Mouse (Mus musculus): ENCODE measurements at regions not wholly inside any gene's neighbourhood (a gene's known extent, or its start where the extent isn't known, plus 50 kb on each side); places are given as distances from the start of the nearest gene placed in this dataset.

DNA sequence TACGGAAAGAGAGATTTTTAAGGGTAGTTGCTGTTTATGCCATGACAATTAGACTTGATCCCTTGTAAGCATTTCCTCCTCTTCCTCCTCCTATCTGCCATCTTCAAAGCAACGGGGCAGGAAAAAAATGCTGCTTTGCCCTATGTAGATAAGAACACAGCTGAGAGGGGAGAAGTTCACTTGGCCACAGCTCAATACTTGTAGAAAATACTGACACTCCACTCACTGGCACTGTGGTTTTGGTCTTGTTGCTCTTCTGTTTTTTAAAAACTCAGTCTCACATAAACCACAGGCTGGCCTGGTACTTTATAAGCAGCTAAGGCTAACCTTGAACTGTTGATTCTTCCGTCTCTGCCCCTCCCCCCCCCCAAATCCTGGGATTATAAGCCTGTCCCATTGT lies 172.9 kb upstream of the Id2 start:
- Histone ChIP-seq H3K4me3 (no peak overlapping the region), H3K27ac (no peak overlapping the region)
- no peak for DNase-seq (ENCODE audit: low spot score in 2 of 2)
- TF ChIP-seq CTCF (conservative IDR thresholded peaks at IDR 0.05) = no peak

DNA sequence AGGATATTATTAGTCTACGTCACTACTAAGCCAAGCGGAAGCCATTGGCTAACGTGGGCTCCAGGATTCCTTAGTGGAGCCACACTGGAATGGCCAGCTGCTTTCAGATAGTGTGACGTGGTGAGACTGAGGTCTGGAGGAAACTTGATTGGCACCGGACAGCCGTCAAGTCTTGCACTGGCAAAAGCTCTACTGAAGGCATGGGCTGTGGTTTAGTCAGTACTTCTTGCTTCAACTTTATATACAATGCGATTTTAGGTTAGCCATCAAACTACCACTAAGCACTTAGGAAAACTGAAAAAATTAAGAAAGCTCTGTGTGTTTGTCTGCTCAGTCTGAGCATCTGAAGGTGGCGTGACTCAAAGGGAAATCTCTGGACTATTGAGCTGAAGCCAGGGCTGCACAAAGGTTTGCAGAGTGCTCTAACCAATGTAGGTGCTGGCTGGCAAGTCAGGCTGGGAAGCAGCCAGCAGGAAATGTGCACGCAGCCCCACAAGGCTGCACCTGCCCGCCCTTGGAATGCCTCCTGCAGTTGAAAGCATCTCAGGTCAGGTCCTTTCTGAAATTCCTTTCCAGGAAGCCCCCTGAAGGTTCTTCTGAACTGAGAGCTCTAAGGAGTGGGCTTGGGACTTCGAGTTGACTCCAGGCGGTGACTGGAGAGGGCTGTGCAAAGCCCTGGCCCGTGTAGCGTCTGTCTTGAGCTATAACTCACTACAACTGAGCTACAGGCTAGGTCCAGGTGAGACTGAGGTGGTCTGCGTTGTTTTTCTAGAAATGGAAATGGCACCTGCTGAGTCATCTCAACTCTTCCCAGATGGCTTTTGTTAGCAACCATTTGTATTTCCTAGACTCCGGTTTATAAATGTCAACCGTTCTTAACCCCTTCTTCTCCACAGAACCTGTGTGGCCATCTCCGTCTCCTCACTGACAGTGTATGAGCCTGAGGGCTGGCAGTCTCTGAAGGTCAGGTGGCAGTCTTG lies 172.2 kb upstream of the Id2 start:
- no peak for DNase-seq (ENCODE audit: low spot score in 2 of 2)
- no peak for TF ChIP-seq CTCF (conservative IDR thresholded peaks at IDR 0.05)

DNA sequence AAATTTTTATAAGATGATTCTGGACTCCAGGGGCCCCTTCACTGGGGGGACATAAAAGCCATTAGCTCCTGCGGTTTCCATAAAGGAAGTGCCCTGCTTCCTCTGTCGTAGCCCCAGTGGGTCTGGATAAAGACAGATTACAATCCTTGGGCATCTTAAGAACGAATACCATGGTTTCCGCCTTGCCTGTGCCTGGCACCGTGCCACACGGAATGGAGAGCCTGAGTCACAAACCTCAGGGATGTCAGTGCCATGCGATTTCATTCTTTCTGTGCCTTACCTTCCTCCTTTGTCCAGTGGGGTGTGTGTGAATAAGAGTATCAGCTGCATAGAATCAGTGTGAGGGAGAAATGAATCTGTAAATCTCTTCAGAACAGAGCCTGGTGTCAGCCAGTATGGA lies 171.4 kb upstream of the Id2 start:
- no peak overlapping the region for H3K4me3 ChIP-seq
- H3K27ac ChIP-seq = no peak overlapping the region
- DNase-seq (ENCODE audit: low spot score in 2 of 2) = no peak
- no peak for TF ChIP-seq CTCF (conservative IDR thresholded peaks at IDR 0.05)

More for the DNA sequence above, 172.2 kb upstream of the Id2 start:
- Histone ChIP-seq H3K27ac (no peak overlapping the region), H3K4me3 (no peak overlapping the region)

DNA sequence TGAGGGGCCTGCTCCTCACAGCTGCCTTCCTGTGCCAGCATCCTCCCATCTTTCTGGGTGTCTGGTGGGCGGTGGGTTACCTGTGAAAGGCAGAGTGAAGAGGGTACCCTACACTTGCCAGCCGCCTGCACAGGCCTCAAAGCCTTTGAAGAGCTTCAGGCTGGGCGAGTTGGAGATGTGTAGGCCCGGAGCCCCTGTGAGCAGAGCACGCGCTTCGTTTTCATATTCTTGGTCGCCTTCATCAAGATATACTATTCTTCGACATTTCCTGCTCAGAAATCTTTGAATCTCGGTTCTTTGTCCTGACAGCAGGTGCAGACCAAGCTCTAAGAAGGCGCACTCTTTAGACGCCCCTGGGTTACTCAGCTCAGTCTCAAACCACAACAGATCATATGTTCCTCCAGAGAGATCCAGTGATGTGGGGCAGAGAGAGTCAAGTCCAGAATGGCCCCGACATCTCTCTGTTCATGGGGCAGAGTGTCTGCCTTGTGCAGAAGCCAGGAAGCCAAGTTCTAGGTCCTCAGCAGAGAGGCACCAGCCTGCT lies 170.7 kb upstream of the Id2 start:
- H3K27ac ChIP-seq = no peak overlapping the region
- no peak for TF ChIP-seq CTCF (conservative IDR thresholded peaks at IDR 0.05)
- H3K4me3 ChIP-seq = no peak overlapping the region
- DNase-seq (ENCODE audit: low spot score in 2 of 2) = no peak

DNA sequence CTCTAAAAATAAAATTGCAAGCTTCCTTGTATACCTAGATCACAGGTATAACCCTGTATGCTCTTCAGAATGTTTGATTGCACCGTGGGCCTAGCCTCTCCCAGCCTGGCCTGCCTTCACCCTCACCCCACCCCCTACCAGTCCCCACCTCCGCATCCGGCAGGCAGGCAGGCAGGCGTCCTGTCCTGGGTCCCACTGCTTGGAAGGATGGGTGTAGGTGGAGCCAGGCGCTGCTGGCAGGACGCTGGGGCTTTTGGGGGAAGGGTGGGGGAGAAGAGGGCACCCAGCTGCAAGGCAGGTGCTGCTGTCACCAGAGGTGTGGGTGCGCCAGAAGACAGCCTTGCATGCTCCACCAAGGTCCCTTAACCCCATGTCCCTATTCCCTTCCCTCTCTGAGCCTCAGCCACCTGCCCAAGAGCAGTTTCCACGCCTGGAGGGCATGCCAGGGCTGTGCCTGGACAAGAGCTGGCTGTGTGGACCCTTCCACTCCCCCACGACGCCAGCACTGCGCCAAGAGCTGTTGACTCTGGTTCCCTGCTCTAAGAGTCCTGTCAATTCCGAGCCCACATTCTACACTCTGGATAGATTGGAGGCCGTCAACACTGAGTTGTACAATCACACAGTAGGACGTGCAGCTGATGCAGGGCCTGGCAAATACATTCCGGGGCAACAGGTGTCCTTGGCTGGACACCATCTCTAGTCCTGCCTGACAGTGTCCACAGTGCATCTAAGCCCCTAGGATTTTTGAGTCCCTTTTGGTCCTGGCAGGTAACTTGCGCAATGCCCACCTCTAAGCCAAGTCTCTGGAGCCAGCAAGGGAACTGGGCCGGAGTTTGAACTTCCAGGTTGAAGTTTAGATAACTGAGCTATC lies 170.0 kb upstream of the Id2 start:
- TF ChIP-seq CTCF (conservative IDR thresholded peaks at IDR 0.05) = no peak
- Histone ChIP-seq H3K27ac (no peak overlapping the region), H3K4me3 (no peak overlapping the region)
- DNase-seq (ENCODE audit: low spot score in 2 of 2) = no peak

DNA sequence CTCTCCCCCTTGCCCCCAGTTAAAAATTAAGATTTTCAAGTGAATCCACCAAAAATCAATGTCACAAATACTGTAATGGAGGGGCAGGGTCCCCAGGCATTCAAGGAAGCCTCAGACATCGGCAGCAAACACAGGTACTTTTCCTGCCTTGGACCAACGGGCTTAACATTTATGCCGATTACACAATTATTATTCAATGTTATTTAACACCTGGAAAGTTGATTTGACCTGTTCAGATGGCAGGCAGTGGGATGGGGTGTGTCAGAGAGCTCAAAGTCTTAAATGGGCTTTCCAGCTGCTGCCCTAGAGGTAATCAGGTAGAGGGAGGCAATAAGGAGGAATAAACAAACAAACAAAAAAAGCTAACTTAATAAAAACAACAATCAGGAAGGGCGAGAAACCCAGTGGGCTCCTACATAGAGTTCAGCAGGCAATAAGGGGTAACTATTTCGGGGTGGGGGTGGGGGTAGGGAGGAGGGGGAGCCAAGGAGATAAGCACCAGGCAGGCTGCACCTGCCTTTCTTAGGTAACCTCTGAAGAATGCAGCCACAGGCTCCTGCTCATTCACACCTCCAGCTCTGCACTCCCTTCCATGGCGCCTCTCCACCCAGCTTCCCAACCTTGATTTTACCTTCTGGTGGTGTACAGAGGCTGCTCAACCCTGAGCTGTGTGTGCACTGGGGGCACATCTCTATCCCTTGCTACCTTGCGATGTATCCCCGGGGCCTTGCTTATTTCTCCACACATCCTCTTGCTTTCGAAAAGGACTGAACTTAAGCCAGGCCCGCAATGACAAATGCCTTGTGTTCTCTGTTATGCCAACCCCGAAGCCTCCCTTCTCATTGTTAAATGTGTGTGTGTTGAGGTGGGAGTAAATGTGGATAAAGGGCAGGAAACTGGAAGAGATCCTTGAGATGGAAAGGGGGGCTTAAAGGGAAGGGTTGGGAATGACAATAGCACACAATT lies 168.9 kb upstream of the Id2 start:
- no peak overlapping the region for H3K4me3 ChIP-seq
- TF ChIP-seq CTCF (conservative IDR thresholded peaks at IDR 0.05) = no peak
- DNase-seq (ENCODE audit: low spot score in 2 of 2) = no peak
- no peak overlapping the region for H3K27ac ChIP-seq

DNA sequence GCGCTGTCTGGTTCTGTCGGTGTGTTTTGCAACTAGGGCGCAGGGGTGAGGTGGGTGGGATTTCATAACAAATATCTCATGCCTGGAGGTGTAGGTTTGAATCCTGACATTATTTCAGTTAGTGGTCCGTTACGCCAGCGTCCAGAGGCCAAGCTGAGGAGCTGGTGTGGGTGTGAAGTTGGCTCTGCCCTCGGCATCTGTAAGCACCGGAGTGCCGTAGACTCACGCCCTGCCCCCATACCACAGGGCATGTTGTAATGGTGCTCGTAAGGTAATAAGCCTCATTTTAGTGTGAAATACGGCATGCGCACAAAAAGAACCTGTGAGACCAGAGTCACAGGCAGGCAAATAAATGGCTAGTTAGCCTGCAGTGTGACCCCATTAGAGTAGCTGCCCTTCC lies 168.1 kb upstream of the Id2 start:
- DNase-seq (ENCODE audit: low spot score in 2 of 2) = no peak
- no peak overlapping the region for H3K27ac ChIP-seq
- TF ChIP-seq CTCF (conservative IDR thresholded peaks at IDR 0.05) = no peak
- no peak overlapping the region for H3K4me3 ChIP-seq

DNA sequence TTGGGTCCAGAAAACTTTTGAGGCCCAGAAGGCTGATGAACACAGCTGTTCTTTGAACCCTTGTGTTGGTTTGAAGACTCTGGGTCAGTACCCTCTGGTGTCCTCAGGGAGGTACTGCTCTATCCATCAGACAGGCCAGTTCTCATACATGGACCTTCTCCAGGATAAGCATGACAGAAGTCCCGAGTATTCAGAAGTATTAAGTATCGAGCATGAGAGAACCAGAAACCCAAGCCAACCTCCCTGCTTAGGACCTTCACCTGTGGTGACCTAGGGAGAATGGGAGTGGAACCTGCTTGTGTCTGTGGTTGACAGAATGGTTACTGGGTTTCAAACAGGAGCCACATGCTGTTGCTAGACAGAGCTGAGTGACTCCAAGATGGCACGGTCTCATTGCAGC lies 167.5 kb upstream of the Id2 start:
- H3K4me3 ChIP-seq = no peak overlapping the region
- DNase-seq (ENCODE audit: low spot score in 2 of 2) = no peak
- H3K27ac ChIP-seq = no peak overlapping the region
- no peak for TF ChIP-seq CTCF (conservative IDR thresholded peaks at IDR 0.05)

DNA sequence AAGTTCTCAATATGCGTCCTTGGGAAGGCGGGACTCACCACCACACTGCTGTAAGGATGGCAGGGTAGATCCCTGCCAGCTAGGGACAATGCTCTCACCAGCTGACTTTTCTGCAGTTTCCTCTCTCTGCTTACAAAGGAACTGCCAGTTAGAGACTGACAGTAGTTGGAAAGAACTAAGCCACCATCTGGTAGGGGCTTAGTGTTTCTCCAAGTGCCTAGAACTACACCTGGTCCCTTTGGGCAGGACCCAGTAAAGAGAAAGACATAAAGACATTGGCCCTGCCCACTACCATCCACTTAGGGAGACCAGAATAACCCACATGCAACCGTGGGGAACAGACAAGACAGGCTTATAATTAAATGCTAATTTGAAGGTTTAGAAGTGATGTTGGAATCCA lies 165.5 kb upstream of the Id2 start:
- TF ChIP-seq CTCF (conservative IDR thresholded peaks at IDR 0.05) = no peak
- H3K27ac ChIP-seq = no peak overlapping the region
- no peak for DNase-seq (ENCODE audit: low spot score in 2 of 2)
- H3K4me3 ChIP-seq = no peak overlapping the region

DNA sequence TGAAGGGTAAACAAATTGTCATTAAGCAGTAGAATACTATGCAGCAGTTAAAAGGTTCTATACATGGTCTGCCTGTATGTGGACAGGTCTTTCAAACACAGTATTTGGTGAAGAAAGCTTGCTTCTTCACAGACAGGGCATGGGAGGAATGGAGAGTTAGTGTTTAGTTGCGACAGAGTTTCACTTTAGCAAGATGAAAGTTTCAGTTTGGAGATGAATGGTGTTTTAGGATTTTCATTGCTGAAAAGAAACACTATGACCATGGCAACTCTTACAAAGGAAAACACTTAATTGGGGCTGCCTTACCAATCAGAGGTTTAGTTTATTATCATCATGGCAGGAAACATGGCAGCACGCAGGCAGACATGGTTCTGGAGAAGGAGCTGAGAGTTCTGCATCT lies 162.2 kb upstream of the Id2 start:
- TF ChIP-seq CTCF (conservative IDR thresholded peaks at IDR 0.05) = no peak
- H3K4me3 ChIP-seq = no peak overlapping the region
- no peak overlapping the region for H3K27ac ChIP-seq
- no peak for DNase-seq (ENCODE audit: low spot score in 2 of 2)

DNA sequence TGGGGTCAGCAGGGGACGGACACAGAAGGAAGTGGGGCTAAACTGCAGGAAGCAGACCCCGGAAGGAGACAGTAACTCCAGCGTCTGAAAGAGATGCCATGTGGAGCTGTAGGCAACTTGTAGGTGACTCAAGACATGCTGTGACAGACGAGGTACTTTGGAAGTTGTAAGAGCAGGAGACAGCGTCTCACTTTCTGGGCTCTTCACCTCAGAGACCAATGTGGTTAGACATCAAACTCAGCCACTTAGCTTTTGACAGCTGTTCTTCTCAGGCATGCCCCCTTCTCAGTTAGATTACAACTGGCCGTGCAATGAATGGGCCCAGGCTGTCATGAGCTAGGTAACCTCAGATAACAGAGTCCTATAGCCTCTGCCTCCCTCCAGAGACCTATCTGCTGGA lies 159.3 kb upstream of the Id2 start:
- no peak for TF ChIP-seq CTCF (conservative IDR thresholded peaks at IDR 0.05)
- no peak overlapping the region for H3K4me3 ChIP-seq
- DNase-seq (ENCODE audit: low spot score in 2 of 2) = no peak
- H3K27ac ChIP-seq = no peak overlapping the region

DNA sequence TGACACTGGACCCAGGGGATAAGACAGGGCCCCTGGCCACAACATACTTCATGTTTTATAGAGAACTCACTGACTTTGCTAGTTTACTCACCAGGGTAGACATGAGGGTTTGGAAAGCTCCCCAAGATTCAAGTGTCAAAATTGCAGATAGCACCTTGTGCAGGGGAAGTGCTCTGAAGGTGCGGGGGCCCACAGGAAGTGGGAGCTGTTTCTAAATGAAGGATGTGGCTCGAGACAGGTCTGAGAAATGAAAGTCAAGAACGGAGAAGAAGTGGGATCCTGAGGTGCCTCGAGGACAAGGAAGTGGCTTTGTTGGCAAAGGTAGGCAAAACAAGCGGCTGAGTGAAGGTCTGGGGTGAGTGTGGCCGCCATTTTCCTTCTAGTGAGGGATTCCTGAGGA lies 157.8 kb upstream of the Id2 start:
- no peak for DNase-seq (ENCODE audit: low spot score in 2 of 2)
- no peak overlapping the region for H3K4me3 ChIP-seq
- no peak for TF ChIP-seq CTCF (conservative IDR thresholded peaks at IDR 0.05)
- H3K27ac ChIP-seq = no peak overlapping the region
